In genomic region chr2:131401794-131402495, GRCm38 (mm10) we compare ENCODE assay signal across 10 mouse cellular contexts. TPM values are rescaled to one million over a fixed set of nuclear protein-coding genes. Genes with fewer than 3 reads are reported as not detected.
A peak's percentile ranks its signal among the peaks of the same experiment; 100 is the strongest.
DNase-seq lines count a peak whose midpoint lies in the region; ATAC-seq and TF ChIP-seq lines count a peak whose summit lies in the region.
"Had no signal": no experiment of that assay in that cellular context is flagged by ENCODE, and none has a peak within 500 bp of the region (broad histone marks: within the 10 kb centered on the region; RNA-seq: fewer than 3 reads in every experiment).

No protein-coding gene starts in this region.

- TF ChIP-seq POLR2A in MEL (IDR thresholded peaks at IDR 0.05; ENCODE audit: control insufficient read depth in 1 of 2, insufficient read depth in 1 of 2, low read depth in 1 of 2, low read length in 2 of 2, poor library complexity in 1 of 2), result no peak

- no peak overlapping the region for H3K4me2 ChIP-seq in lung, postnatal 0 days (replicated peaks; ENCODE audit: low read depth, low read length)
- H3K4me2 ChIP-seq: midbrain, embryonic 12.5 days had no signal

- H3K9ac ChIP-seq in MEL (ENCODE audit: control insufficient read depth, low read depth, low read length, poor library complexity, severe bottlenecking), result no peak overlapping the region
- H3K9ac ChIP-seq in lung, postnatal 0 days (replicated peaks; ENCODE audit: low read depth), result no peak overlapping the region
- H3K9ac ChIP-seq: midbrain, embryonic 12.5 days had no signal

- H3K27me3 ChIP-seq in MEL (ENCODE audit: control insufficient read depth in 1 of 2, insufficient read depth in 2 of 2, low read length in 2 of 2), result no peaks in the 10 kb centered on the region
- no peaks in the 10 kb centered on the region for H3K27me3 ChIP-seq in lung, postnatal 0 days (replicated peaks; ENCODE audit: insufficient read depth, low read length)
- H3K27me3 ChIP-seq: midbrain, embryonic 12.5 days had no signal

- H3K79me2 ChIP-seq in MEL (ENCODE audit: control insufficient read depth, insufficient read depth, low read length, poor library complexity), result no peaks in the 10 kb centered on the region

- H3K4me1 ChIP-seq in MEL (ENCODE audit: control insufficient read depth in 1 of 2, insufficient read depth in 2 of 2, low read length in 2 of 2), result peaks cover 0 to 15% of the 10 kb centered on the region in 2 experiments; a peak in 2 of 4 replicates
- H3K4me1 ChIP-seq in lung, postnatal 0 days (ENCODE audit: insufficient read depth, low read depth, low read length), result no peaks in the 10 kb centered on the region
- H3K4me1 ChIP-seq: midbrain, embryonic 12.5 days had no signal

- no peak overlapping the region for H3K4me3 ChIP-seq in MEL (ENCODE audit: control insufficient read depth in 1 of 2, insufficient read depth in 1 of 2, low read depth in 2 of 2, low read length in 2 of 2)
- no peak overlapping the region for H3K4me3 ChIP-seq in lung, postnatal 0 days (ENCODE audit: low read depth, low read length)
- H3K4me3 ChIP-seq: erythroblast, embryonic 14.5 days; midbrain, embryonic 12.5 days had no signal

- DNase-seq in 3134 (ENCODE audit: extremely low read depth, insufficient read length, low spot score), result peak; percentile 59
- DNase-seq in MEL (ENCODE audit: low read depth, low spot score), result peak; percentile 41
- DNase-seq in gastrocnemius, postnatal 10 days, result peak; percentile 42
- peak; percentile 54 for DNase-seq in hindlimb bud, embryonic 11.5 days (ENCODE audit: extremely low spot score, low read depth, low spot score)
- no peak for DNase-seq in urinary bladder, postnatal 14 days (ENCODE audit: low spot score)
- no peak for DNase-seq in left cerebral cortex, adult 18-20 months (ENCODE audit: low spot score in 2 of 2)
- no peak for DNase-seq in adrenal gland, adult 8-10 months
- DNase-seq in lung, postnatal 0 days (ENCODE audit: low spot score), result no peak

- no peak for TF ChIP-seq RAD21 in MEL (IDR thresholded peaks at IDR 0.05; ENCODE audit: low read depth, low read length)

- WGBS in lung, postnatal 0 days, result 30% methylated on average over 8 of the region's 8 CpGs

- no peaks in the 10 kb centered on the region for H3K9me3 ChIP-seq in MEL (replicated peaks; ENCODE audit: insufficient read depth, low read length)
- no peaks in the 10 kb centered on the region for H3K9me3 ChIP-seq in lung, postnatal 0 days (ENCODE audit: low read length)
- H3K9me3 ChIP-seq: midbrain, embryonic 12.5 days had no signal

- H3K27ac ChIP-seq in MEL (ENCODE audit: control insufficient read depth, low read depth, low read length), result no peak overlapping the region
- H3K27ac ChIP-seq in lung, postnatal 0 days (ENCODE audit: low read length), result no peak overlapping the region
- H3K27ac ChIP-seq: midbrain, embryonic 12.5 days had no signal

- no peak for TF ChIP-seq EP300 in MEL (IDR thresholded peaks at IDR 0.05; ENCODE audit: low read depth in 1 of 2, low read length in 2 of 2)
- TF ChIP-seq EP300 in lung, postnatal 0 days (IDR thresholded peaks at IDR 0.05), result no peak

- TF ChIP-seq CTCF in MEL (IDR thresholded peaks at IDR 0.05 in 2 of 3, conservative IDR thresholded peaks at IDR 0.05 in 1 of 3; ENCODE audit: control insufficient read depth in 1 of 3, insufficient read depth in 1 of 3, low read depth in 2 of 3, low read length in 3 of 3, poor library complexity in 1 of 3, severe bottlenecking in 1 of 3), result no peak
- TF ChIP-seq CTCF in lung, postnatal 0 days (IDR thresholded peaks at IDR 0.05), result no peak

- H3K36me3 ChIP-seq in MEL (ENCODE audit: control insufficient read depth in 1 of 2, insufficient read depth in 2 of 2, low read length in 2 of 2), result no peaks in the 10 kb centered on the region
- H3K36me3 ChIP-seq in lung, postnatal 0 days (ENCODE audit: insufficient read depth, low read length), result no peaks in the 10 kb centered on the region
- H3K36me3 ChIP-seq: midbrain, embryonic 12.5 days had no signal

- ATAC-seq in lung, postnatal 0 days, result no peak

TF ChIP-seq in MEL, 35 proteins besides CTCF, POLR2A, EP300 and RAD21:
- TF ChIP-seq GATA1 (IDR thresholded peaks at IDR 0.05; ENCODE audit: low read depth, low read length) (0 out of 2 replicates have a peak, but pooled peaks have one; percentile 2), CHD2 (IDR thresholded peaks at IDR 0.05; ENCODE audit: low read length) (no peak), SIN3A (IDR thresholded peaks at IDR 0.05; ENCODE audit: low read length) (0 out of 2 replicates have a peak, but pooled peaks have one; percentile 9)

RNA-seq across cellular contexts. Expression of gene Rnf24, which starts 49.3 kb away (rescaled TPM):
- 0.73 and 0.78 TPM in 2 replicates for total RNA-seq in MEL (2012; rRNA removed)
- polyA plus RNA-seq in MEL (2012; ENCODE audit: insufficient read depth in 1 of 2, insufficient read length in 2 of 2, low read depth in 1 of 2, low replicate concordance in 2 of 2, missing spikeins in 1 of 2), result 1 to 10 TPM in 1 of 2 experiments, not detected in 1; 2.9 TPM
- 1 to 10 TPM; 3.1 to 4.7 TPM for total RNA-seq in gastrocnemius, postnatal 10 days (2021)
- total RNA-seq in left cerebral cortex, adult 18-20 months (2021), result 10 to 100 TPM; 40.7 to 41.8 TPM
- total RNA-seq in adrenal gland, adult 8-10 months (2022), result 10 to 100 TPM in 2 of 4 experiments, 1 to 10 TPM in 2; 6.2 to 16.7 (median 11.0) TPM
- polyA plus RNA-seq in lung, postnatal 0 days (2015; fragmentation: Nextera tagmentation; extraction: Ambion mirVana), result 1.3 and 1.6 TPM in 2 replicates
- polyA plus RNA-seq: erythroblast, embryonic 14.5 days had no signal

Comparison
In these comparisons a context has a peak if more than half of its experiments do, and no peak if none do; other contexts are left out.
1. DNase-seq: peak in 3134 (single experiment), MEL (single experiment), gastrocnemius, postnatal 10 days (single experiment) and hindlimb bud, embryonic 11.5 days (single experiment); none in urinary bladder, postnatal 14 days (single experiment), left cerebral cortex, adult 18-20 months (0 of 2), adrenal gland, adult 8-10 months (single experiment) and lung, postnatal 0 days (single experiment).